Mouse (Mus musculus) A20 (cell line): Measurements from ENCODE around the gene Grm4.
"Not testable (repeated sequence)": the region's sequence is repeated elsewhere in the genome, so short reads cannot be mapped to it uniquely, and the experiment has no call there.

Experiments used
- DNase-seq: peaks from one replicate; pipeline ENCODE4 v3.0.0-alpha.2; 2011; ENCODE audit warnings: low read depth, low spot score

The Grm4 gene

GRCm38 (mm10) chr17:27392918-27393317 lies 128.3 kb downstream of the Grm4 start:
- DNase-seq, result no peak

- DNase-seq, result no peak
These were observed 131.2 kb downstream of the Grm4 start for GRCm38 (mm10) chr17:27390019-27390418.

- DNase-seq, result no peak
These were observed 131.8 kb downstream of the Grm4 start for GRCm38 (mm10) chr17:27389221-27390000.

GRCm38 (mm10) chr17:27386438-27386837 lies 134.8 kb downstream of the Grm4 start:
- DNase-seq, result no peak

- DNase-seq, result no peak
These were observed 135.5 kb downstream of the Grm4 start for GRCm38 (mm10) chr17:27385513-27386261.

- no peak for DNase-seq
These were observed 138.3 kb downstream of the Grm4 start for GRCm38 (mm10) chr17:27382916-27383315.

- DNase-seq, result not testable (repeated sequence)
These were observed 140.2 kb downstream of the Grm4 start for GRCm38 (mm10) chr17:27380911-27381459.

GRCm38 (mm10) chr17:27378977-27379376 lies 142.2 kb downstream of the Grm4 start:
- no peak for DNase-seq

GRCm38 (mm10) chr17:27377151-27377550 lies 144.1 kb downstream of the Grm4 start:
- DNase-seq, result no peak

GRCm38 (mm10) chr17:27375551-27375950 lies 145.7 kb downstream of the Grm4 start:
- no peak for DNase-seq
